Mouse (Mus musculus) c-Kit-positive CD71-positive TER-119-positive erythroid progenitor cells, embryonic 14.5 days (primary cell): ENCODE results near the gene Slc25a22.

Experiments
- DNase-seq: peaks from one replicate; pipeline ENCODE4 v3.0.0-alpha.2; 2013; ENCODE audit warnings: low spot score

Gene Slc25a22

DNA sequence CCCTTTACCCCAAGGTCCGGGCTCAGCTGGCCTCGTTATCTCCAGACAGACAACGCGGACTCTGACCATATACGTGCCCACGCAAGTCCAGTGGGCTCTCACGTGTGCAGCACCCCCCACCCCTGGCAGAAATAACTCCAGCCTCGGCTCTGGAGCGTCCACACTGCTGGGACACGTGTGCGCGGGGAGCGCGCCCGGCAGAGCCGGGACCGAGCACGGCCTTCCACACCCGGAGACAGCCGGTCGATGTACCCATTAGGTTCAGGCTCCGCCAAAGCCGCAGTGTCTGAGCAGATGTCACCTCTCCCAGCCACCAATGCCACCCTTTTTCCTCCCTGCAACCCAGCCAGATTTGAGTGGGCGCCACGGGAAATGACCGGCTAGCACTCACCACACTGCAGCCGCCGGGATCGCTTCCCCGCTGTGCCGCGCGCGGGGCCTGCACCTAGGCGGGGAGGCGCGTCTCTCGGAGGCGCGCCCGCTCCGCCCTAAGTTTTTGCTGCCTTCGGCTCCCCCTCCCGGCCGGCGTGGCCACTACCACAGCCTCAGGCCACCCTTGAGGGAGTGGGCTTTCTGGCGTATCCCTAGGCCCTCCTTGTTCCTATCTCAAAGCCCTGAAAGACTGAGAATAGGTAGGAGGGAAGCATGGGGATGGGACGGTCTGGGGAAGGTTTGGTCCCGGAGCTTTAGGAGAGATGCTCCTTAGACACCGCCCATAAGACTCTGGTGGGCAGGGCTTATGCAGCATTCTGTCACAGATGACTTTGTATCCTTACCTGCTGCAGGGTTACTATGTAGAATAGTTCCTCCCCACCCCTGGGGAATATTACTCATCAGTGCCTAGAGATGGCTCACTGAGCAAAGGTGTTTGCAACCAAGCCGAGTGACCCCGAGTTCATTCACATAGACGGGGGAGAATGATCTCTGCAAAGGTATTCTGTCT lies at the start of gene Slc25a22:
TSS of gene Slc25a22 (minus strand) at position 715 of the 943 bp plus-strand sequence.
- DNase-seq: peak; percentile 75

DNA sequence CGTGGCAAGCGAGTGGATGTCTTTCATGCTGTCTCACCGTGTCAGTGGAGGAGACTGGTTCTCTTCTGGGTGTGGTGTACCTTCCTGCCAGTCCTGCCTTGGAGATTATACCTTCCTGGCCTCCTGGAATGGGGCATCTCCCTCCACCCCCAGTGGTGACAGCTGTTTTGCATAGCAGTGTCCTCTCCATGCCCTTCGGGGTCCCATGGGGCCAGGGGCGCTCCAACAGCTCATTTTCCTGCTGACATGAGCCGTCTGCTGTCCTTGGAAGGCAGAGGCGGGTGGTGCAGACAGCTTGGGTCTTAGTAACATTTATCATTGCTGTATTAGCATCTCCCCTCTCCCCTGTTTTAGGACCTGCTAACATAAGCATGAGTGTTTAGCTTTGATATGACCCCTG lies 49.4 kb upstream of the Slc25a22 start:
- DNase-seq: no peak

DNA sequence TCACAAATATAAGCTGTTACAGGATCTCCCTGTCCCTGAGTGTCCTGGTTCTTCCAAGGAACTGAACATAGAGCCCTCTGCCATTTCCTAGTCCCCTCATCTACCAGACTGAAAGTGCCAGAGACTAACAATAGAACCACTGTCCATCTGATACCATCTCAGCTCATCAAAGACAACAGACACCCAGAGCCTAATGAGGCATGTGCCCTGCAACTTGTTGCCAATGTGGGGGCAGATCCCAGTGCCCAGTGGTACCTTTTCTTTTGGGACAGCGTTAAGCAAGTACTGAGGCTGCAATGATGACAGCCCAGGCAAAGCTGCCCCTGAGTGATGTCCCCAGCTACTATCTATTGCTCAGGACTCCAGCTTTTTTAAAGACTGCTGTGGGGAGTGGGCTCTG lies 48.5 kb upstream of the Slc25a22 start:
- DNase-seq: no peak

DNA sequence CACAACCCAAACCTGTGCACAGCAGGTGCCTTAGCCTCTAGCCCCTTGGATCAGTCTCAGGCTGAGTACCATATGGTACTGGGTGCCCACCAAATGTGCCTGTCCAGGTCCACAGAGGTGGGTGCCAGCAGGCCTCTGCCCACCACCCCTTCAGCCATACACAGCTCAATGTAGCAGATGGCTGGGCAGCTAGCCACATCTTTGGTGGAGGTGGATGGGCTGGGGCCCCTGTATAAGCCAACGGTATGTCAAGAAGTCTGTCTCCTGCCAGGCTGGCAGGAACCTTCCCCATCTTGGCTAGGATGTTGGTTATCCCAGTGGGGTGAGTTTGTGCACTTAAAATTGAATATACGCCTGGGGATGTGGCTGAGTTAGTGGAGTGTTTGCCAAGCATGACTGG lies 47.9 kb upstream of the Slc25a22 start:
- no peak for DNase-seq

DNA sequence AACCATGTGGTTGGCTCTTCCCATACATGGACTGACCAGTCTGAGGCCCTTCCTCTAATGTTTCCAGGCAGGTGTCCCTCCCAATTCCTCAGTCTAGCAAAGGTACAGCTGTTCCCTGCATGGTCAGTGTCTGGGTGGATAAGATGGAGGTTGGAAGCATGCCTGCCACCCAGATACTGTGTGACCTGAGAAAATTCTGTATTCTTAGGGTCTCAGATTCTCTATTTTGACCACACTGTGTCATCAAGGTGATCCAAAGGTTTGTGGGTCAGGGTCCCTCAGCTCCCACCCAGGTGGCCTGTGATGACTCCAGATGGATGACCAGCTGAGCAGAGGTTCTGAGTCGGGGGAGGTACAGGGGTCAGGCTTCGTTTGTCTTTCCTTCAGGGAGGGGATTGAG lies 47.5 kb upstream of the Slc25a22 start:
- no peak for DNase-seq

DNA sequence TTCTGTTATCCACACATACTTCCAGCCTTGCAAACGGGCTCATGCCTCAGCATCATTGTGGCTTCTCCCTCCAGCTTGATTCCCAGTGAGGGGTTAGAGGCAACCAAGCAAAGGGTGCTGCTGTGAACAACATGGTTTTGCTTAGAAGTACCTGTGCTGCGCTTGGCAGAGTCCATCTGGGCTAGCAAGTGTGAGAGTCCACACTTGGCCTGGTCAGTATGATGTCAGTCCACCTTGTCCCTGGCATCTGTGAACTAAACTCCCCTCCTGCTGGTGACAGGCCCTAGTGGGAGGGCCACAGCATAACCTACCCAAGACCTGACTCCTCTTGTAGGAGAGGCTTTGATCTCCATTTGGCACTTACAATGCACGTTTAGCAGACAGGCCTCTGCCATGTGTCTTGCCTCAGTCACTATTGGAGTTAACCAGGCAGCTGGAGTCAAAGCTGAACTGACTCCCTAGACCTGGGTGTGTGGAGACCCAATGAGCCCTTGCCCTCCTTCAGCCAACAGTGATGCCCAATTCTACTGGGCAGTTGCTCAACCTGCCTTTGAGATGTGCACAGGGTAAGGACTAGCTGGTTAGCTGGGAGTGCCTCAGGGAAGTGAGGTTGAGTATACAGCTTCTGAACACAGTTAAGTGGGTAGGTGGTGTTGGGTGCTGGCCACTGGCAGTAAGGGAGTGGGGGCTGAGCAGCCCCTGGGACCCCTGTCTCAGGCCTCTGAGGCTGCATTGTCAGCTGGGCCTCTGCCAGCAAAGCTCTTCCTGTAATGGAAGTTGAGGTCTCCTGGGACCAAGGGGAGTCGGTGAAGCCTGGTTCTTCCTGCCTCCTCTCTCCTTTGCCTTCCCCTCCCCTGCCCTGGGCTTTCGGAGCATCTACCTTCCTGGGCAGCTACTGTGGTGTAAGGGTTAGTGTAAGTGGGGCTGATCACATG lies 46.8 kb upstream of the Slc25a22 start:
- DNase-seq: no peak

DNA sequence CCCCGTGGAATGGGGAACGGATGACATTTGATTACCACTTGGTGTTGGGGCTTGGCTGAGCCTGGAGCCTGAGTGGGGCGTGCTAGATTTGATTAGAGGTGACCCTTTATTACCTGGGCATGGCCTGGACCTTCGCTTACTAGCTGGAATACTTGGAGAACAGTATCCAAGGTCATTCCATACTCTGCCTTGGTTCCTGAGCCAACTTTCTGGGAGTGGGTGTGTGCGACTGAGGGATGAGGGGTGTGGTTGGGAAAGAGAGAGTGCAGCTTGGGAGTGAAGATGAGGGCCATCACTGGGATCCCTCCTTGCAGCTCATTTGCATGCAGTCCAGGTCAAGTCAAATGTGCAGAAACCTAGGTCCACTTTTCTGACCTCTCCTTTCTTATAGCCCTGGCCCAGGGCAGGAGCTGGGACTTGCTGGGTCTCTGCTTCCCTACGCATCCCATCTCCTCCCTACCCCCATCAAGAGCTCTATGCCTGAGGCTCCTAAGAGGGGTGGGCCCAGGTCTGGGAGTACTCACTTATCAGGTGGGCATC lies 45.5 kb upstream of the Slc25a22 start:
- DNase-seq: no peak

DNA sequence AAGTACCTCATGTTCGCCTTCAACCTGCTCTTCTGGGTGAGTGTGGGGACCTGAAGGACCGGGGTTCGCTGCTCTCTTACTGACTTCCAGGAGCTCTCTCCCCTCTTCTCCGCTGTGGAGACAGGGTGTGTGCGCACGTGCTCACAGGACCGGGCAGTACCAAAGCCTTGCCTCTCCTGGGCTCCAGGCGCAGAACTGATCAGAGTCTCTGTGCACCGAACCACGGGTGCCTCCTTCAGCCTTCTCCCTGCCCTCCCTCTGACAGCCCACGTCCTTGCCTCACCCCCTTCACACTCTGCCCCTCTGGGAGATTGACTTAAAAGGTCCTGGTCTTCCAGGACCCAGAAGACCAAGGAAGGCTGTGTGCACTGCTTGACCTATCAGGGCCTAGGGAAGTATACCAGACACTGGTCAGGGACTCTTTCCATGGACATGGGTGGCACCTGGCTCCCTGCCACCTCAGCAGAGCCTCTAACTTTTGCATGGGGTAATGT lies 44.9 kb upstream of the Slc25a22 start:
- DNase-seq: no peak

DNA sequence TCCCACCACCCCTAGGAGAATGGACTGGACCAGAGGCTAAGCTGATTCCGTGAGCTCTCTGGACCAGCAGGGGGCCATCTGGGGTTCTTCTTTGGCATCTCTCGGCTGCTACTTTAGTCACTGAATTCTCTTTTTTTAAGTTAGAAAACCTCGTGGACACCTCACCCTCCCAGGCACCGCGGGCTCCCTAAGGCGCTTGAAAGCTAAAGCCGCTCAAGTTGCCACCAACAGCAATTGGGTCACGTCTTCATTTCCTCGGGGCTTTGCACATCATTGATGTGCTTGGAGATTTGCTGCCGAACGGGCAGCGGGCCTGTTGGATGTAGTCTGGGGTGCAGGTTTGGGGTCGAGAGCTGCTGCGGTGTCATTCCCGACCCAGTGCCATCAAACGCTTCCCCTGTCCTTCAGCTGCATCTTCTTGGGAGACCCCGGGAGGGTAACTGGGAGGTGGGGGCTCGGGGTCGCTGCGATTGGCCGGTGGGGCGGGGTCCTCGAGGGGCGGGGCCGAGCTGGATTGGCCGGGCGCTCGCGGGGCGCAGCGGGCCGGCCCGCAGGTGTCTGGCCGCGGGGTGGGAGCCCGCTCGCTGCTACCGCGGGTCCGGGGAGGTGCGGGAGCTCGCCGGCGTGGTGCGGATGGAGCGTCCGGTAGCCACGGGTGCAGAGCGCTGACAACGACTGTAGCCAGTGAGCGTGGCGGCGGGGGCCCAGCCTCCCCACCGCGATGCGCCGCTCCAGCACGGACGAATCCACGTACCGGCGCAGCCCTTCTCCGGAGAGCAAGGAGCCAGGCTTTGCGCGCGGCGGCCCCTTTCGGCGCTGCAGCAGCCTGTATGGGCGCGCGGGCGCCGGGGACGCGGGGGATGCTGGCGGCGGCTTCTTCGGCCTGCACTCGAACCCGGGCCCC lies 44.1 kb upstream of the Slc25a22 start:
- DNase-seq: peak; percentile 47

DNA sequence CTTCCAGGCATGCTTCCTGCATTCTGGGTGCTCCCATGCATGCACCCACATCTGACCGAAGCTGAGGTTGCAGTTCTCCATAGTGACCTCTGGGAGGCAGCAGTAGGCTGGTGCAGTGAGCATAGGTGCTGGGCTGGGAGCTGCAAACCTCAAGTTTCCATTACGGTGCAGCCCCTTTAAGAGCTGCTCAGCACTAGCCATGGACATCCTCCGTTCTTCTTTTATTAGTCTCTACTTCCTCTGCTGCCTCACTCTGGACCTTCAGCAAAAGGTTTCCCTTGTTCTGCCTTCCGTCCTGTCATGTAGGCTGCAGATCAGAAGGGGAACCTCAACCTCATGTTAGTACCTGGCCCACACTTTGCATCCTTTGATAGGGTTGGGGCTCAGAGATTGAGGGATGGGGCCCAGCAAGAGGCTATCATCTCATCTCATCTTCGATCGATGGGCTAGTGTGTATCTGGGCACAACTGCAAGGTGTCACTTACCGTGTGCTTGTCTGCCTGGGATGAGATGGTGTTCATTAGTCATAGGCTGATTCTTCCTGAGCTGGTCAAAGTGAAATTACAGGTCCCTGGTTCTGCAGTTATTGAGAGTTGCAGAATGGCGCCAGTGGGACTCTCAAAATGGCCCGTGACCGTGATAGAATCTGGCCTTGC lies 43.3 kb upstream of the Slc25a22 start:
- DNase-seq: peak; percentile 77

DNA sequence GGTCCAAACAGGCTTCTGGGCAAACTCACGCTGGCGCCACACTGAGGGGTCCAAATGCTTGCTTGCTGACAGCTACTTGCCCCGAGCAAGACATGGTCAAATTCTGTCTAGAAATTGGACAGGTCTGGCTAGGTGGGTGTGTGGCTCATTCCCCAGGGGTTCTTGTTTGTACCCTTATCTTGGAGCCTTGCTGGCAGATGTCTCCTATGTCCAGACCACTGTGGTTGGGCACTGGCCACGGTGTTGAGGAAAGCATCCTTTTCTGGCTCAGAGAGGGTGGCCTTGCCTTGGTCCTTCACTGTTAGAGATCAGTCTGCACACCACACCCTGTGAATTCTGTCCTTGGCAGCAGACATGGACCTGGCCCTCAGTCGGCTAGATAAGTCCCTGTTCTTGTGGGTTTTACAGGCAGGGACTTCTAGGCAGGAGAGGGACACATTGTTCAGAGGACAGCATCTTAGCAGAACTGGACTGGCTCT lies 40.6 kb upstream of the Slc25a22 start:
- no peak for DNase-seq

DNA sequence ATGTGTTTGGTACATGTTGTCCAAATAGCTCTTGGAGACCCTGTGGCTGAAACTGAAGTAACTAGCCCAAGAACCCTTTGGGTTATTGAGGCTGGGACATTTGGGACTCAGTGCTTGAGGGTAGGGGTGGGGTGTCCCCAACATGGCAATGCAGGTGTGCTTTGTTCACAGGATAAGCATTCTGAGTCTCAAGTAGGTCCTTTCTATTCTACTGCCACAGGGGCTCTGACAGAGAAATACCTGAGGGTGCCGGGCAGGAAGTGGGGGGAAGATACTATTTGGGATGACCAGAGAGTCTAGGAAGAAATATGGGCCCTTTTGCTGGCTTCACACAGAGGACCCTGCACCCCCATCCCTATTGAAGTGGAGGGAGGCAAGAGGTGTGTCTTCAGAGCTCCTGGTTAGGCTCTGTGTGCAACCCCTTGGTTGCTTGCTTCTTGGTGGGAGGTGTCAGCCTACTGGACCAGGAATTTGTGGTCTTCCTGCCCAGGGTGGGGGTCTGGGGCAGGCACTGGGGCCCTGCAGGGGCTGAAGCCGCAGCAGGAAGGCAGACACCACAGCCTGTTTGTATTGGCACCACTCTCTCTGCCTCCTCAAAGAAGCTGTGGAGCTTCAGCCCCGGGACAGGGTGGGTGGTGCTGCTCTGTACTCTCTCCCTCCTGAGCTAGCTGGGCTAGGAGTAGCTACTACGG lies 40.0 kb upstream of the Slc25a22 start:
- DNase-seq: no peak

DNA sequence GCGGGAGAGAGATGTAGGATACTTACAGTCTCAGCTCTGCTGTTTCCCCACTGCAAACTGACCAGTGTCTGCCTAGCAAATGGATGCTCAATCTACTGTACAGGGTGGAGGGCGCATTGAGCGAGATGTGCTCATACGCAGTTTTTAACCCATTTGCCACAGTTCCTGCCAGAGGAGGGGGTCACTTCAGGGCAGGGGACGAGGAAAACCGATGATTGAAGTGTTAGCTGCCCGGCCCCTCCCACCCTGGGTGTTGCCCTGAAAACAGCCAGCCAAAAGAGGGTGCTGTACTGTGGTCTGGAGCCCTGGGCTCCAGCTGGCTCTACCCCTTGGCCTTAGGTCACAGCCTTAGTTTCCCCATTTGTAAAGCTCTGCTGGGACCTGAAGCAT lies 39.3 kb upstream of the Slc25a22 start:
- no peak for DNase-seq

DNA sequence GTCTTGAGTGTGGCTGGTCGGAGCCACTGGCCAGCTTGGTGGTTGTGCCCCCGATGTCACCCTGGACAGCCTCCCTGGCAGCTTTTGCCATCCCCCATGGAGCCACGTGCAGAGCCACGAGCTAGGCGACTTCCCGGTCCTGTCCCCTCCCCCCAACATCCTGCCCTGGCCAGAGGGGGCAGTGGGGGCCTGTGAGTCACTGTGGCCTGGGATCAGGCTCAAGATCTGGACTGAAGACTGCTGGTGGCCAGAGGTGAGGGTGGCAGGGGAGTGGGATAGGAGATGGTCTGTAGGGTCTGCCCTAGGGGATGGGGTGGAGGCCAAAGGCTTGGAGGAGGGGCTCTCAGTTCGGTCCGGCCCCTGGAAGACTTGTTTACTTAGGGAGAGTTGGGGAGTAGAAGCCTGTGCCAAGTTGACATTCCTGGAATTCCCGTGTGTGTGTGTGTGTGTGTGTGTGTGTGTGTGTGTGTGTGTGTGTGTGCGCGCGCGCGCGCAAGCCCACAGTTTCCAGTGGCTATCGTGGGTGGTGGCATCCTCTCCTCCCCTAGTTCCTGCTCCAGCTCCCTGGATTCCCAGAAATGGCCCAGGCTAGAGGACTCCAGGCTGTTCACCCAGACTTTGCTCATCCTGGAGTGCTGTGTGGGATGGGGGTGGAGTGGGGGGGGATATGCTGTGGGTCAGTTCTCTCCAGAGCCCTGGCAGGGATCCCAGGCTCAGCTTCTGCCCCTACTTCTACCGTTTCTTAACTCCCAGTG lies 38.7 kb upstream of the Slc25a22 start:
- no peak for DNase-seq

DNA sequence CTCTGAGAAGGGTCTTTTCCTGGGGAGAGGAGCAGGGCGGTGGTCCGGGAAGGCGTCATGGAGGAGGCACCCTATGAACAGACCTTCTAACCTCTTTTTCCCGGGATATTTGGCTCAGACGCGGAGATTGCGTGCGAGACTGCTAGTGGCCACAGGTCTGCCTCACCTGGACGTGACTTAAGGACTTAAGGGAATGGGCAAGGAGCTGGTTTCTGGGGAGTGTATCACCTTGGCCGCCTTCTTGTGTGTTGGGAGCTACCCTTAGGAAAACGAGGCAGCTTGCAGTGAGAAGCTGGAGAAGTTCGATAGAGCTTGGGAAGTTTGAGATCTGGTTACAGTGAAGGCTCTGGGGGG lies 38.1 kb upstream of the Slc25a22 start:
- no peak for DNase-seq

DNA sequence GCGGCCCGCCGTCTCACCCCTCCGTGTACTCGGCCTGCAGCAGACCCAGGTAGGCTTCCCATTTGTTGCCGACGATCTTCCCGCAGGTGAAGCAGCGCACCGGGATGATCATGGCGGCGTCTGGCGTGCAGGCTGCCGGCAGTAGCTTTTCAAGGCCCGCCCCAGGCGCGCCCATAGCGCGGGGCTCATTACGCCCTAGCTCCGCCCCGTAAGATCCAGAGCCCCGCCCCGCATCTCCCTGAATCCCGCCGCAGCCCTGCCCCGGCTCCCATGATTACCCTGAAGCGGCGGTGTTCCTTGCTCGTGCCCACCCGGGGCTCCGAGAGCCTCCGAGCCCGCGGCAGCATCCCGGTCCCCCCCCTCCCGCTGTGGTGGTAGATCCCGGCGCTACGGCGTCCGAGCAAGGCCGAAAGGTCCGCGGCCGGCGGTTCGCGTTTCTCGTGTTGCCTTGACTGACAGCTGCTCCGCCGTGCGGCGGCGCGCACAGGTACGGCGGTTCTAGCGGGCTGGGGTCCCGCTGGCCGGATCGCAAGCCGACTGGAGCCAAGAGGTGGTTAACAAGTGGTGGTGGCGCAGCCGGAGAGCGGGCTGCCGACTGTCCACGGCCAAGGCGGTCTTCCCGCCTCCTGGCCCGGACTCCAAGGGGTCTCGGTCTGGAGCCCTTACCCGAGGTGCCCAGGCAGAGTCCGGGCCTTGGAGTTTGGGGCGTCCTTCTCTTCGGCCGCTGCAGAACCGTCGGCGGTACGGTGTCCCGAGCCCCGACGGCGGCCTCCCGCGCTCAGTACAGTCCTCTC lies 37.5 kb upstream of the Slc25a22 start, which contains the start of the genes Polr2l and Tspan4:
TSS of gene Polr2l (minus strand) at position 122 of the 794 bp plus-strand sequence.
TSS of gene Tspan4 (plus strand) at position 230 of the 794 bp plus-strand sequence.
- DNase-seq: peak; percentile 85

DNA sequence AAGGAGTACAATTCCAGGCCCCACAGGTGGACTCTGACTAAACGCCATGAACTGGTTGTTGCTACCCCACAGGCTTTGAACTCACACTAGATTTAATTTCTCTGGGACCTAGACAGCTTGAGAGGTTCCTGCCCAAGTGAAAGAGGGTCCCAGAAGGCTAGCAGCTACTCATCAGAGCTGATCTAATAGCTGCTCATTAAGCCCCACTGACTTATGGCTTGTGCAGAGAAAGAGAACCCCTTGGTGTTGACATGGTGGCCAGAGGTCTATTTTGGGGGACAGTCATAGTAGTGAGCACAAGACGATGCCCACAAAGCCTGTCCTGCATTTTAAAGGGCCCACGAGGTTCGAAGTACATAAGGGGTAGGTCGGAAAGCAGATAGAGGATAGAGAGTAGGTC lies 36.5 kb upstream of the Slc25a22 start:
- no peak for DNase-seq

DNA sequence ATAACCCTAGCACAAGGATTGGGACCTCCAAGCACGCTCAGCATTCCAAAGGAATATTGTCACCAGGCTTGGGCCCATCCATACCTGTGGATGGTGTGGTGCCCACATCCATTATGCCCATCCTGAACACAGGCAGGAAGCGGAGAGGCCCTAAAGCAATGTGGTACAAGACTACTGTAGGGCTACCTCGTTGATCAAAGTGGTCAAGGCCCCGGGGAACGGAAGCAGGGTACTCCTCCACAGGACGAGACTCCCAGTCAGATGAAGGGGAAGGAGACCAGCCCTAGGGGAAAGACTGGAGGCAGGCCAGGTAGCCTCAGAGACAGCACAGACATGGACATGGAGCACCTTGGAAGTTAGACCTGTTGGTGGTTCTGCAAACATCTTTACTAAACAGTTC lies 35.1 kb upstream of the Slc25a22 start:
- DNase-seq: no peak
